In genomic region chr2:180261901-180262300, GRCm38 (mm10) we compare ENCODE assay signal across 21 mouse cellular contexts. TPM values are rescaled to one million over a fixed set of nuclear protein-coding genes. Genes with fewer than 3 reads are reported as not detected.
A peak's percentile ranks its signal among the peaks of the same experiment; 100 is the strongest.
DNase-seq lines count a peak whose midpoint lies in the region; ATAC-seq and TF ChIP-seq lines count a peak whose summit lies in the region.
"Had no signal": no experiment of that assay in that cellular context is flagged by ENCODE, and none has a peak within 500 bp of the region (broad histone marks: within the 10 kb centered on the region; RNA-seq: fewer than 3 reads in every experiment).

No protein-coding gene starts in this region.

- no peak for ATAC-seq in liver, postnatal 0 days
- ATAC-seq: hindbrain, postnatal 0 days; midbrain, embryonic 16.5 days had no signal

- no peak overlapping the region for H3ac ChIP-seq in myocyte (ENCODE audit: control insufficient read depth, insufficient read length)

- H3K27ac ChIP-seq in gastrocnemius, adult 2 months: peak overlapping the region; percentile 82
- H3K27ac ChIP-seq in kidney, adult 2 months (ENCODE audit: insufficient read depth, low read depth, low read length): peak overlapping the region; percentile 64; the same call in 1 of the 2 replicates
- H3K27ac ChIP-seq in liver, adult 2 months (replicated peaks; ENCODE audit: insufficient read depth, low read depth, low read length): peak overlapping the region; percentile 22; the same call in 1 of the 2 replicates
- no peak overlapping the region for H3K27ac ChIP-seq in liver, postnatal 0 days (ENCODE audit: low read depth)
- H3K27ac ChIP-seq: embryonic facial prominence, embryonic 13.5 days; hindbrain, postnatal 0 days had no signal

- no peaks in the 10 kb centered on the region for H3K9me3 ChIP-seq in liver, postnatal 0 days (ENCODE audit: low read length)
- H3K9me3 ChIP-seq: embryonic facial prominence, embryonic 13.5 days had no signal

- no peak for TF ChIP-seq EP300 in liver, postnatal 0 days (IDR thresholded peaks at IDR 0.05; ENCODE audit: low read depth)

- no peaks in the 10 kb centered on the region for H3K79me2 ChIP-seq in liver, adult 2 months (ENCODE audit: control insufficient read depth, insufficient read depth, low read length)
- H3K79me2 ChIP-seq in myocyte (ENCODE audit: control insufficient read depth, insufficient read depth): peaks cover 16% of the 10 kb centered on the region

- H3K4me3 ChIP-seq in gastrocnemius, adult 2 months: peak overlapping the region; percentile 65
- peak overlapping the region; percentile 20; the same call in 1 of the 2 replicates for H3K4me3 ChIP-seq in kidney, adult 2 months (ENCODE audit: insufficient read depth, low read depth, low read length)
- H3K4me3 ChIP-seq in liver, adult 2 months (ENCODE audit: insufficient read depth, low read depth, low read length): no peak overlapping the region
- H3K4me3 ChIP-seq in liver, postnatal 0 days (ENCODE audit: low read depth, low read length): no peak overlapping the region
- no peak overlapping the region for H3K4me3 ChIP-seq in myocyte
- H3K4me3 ChIP-seq: embryonic facial prominence, embryonic 13.5 days had no signal

- no peaks in the 10 kb centered on the region for H3K27me3 ChIP-seq in kidney, adult 2 months (replicated peaks; ENCODE audit: control insufficient read depth, insufficient read depth, low read length)
- H3K27me3 ChIP-seq in liver, adult 2 months (ENCODE audit: control insufficient read depth, insufficient read depth, low read length): no peaks in the 10 kb centered on the region
- no peaks in the 10 kb centered on the region for H3K27me3 ChIP-seq in liver, postnatal 0 days (ENCODE audit: insufficient read depth, low read length)
- H3K27me3 ChIP-seq in myocyte (ENCODE audit: control insufficient read depth, insufficient read depth, insufficient read length): no peaks in the 10 kb centered on the region
- H3K27me3 ChIP-seq: embryonic facial prominence, embryonic 13.5 days had no signal

- H3K9ac ChIP-seq in liver, adult 2 months (ENCODE audit: low read depth, low read length): no peak overlapping the region
- no peak overlapping the region for H3K9ac ChIP-seq in liver, postnatal 0 days (replicated peaks)
- H3K9ac ChIP-seq: embryonic facial prominence, embryonic 13.5 days; lung, embryonic 14.5 days had no signal

- 79% methylated on average over 7 of the region's 7 CpGs for WGBS in kidney, adult 2 months
- 90% methylated on average over 7 of the region's 7 CpGs for WGBS in liver, adult 2 months
- WGBS in liver, postnatal 0 days (ENCODE audit: insufficient replicate concordance): 83% methylated on average over 7 of the region's 7 CpGs

- no peak for TF ChIP-seq CTCF in gastrocnemius, adult 2 months (IDR thresholded peaks at IDR 0.05)
- TF ChIP-seq CTCF in kidney, adult 2 months (conservative IDR thresholded peaks at IDR 0.05; ENCODE audit: insufficient read depth, insufficient read length, low read depth, low read length): no peak
- no peak for TF ChIP-seq CTCF in liver, adult 2 months (IDR thresholded peaks at IDR 0.05; ENCODE audit: low read depth, low read length)
- no peak for TF ChIP-seq CTCF in liver, postnatal 0 days (IDR thresholded peaks at IDR 0.05; ENCODE audit: low read depth)

- no peak overlapping the region for H3K4me2 ChIP-seq in liver, postnatal 0 days (ENCODE audit: low read depth, low read length)
- H3K4me2 ChIP-seq in myocyte (ENCODE audit: low read depth): no peak overlapping the region
- H3K4me2 ChIP-seq: embryonic facial prominence, embryonic 13.5 days; liver, embryonic 11.5 days; lung, embryonic 14.5 days had no signal

- no peak for DNase-seq in gastrocnemius, adult 2 months
- no peak for DNase-seq in gastrocnemius, postnatal 4 days (ENCODE audit: low spot score in 2 of 2)
- no peak for DNase-seq in kidney, adult 2 months
- no peak for DNase-seq in kidney, postnatal 14 days
- DNase-seq in liver, adult 2 months (ENCODE audit: extremely low read depth, low read depth, low spot score): no peak
- no peak for DNase-seq in liver, postnatal 0 days
- DNase-seq: adrenal gland, postnatal 10 days; cerebellum, adult 8-10 months; gastrocnemius, postnatal 36 days; spleen, adult 18-20 months had no signal

- no peaks in the 10 kb centered on the region; the same call in 1 of the 2 replicates for H3K4me1 ChIP-seq in kidney, adult 2 months (ENCODE audit: control insufficient read depth, insufficient read depth, low read length)
- peaks cover 2% of the 10 kb centered on the region for H3K4me1 ChIP-seq in liver, adult 2 months (ENCODE audit: control insufficient read depth, insufficient read depth, low read length)
- H3K4me1 ChIP-seq in liver, postnatal 0 days (ENCODE audit: insufficient read depth): peaks cover 5% of the 10 kb centered on the region; the same call in 1 of the 2 replicates

- no peaks in the 10 kb centered on the region for H3K36me3 ChIP-seq in kidney, adult 2 months (ENCODE audit: control insufficient read depth, insufficient read depth, low read length)
- H3K36me3 ChIP-seq in liver, adult 2 months (ENCODE audit: control insufficient read depth, insufficient read depth, low read length): peaks cover 9% of the 10 kb centered on the region; the same call in 1 of the 2 replicates
- peaks cover 38% of the 10 kb centered on the region for H3K36me3 ChIP-seq in liver, postnatal 0 days (replicated peaks; ENCODE audit: insufficient read depth, low read length)
- H3K36me3 ChIP-seq in myocyte (ENCODE audit: control insufficient read depth, insufficient read depth): peaks cover 6% of the 10 kb centered on the region

- intact Hi-C loops in gastrocnemius, adult 2 months (cut with DNase I): no loop called here

- TF ChIP-seq POLR2A in kidney, adult 2 months (IDR thresholded peaks at IDR 0.05; ENCODE audit: low read depth, low read length): no peak
- no peak for TF ChIP-seq POLR2A in liver, adult 2 months (IDR thresholded peaks at IDR 0.05; ENCODE audit: extremely low read depth, insufficient read depth, low read length)
- TF ChIP-seq POLR2A in myocyte (IDR thresholded peaks at IDR 0.05; ENCODE audit: insufficient read length, low read depth): no peak

TF ChIP-seq in myocyte, 11 proteins besides CTCF, POLR2A, EP300 and RAD21:
- TF ChIP-seq MYOG (IDR thresholded peaks at IDR 0.05; ENCODE audit: control insufficient read depth in 1 of 3, insufficient read depth in 1 of 3, insufficient read length in 2 of 3, low read depth in 2 of 3): peak; percentile 50 to 78 (median 54)
- TF ChIP-seq REST (IDR thresholded peaks at IDR 0.05; ENCODE audit: insufficient read depth, insufficient read length): no peak
- peak in 2 of 3 experiments; percentile 73 to 92 for TF ChIP-seq MYOD1 (IDR thresholded peaks at IDR 0.05; ENCODE audit: control insufficient read depth in 1 of 3, insufficient read length in 2 of 3, low read depth in 2 of 3)
TF ChIP-seq in myocyte: peak in this region for 2.

RNA-seq across cellular contexts. Expression of gene Rps21, which starts 4.7 kb away (rescaled TPM):
- total RNA-seq in gastrocnemius, adult 2 months (2021): 100 to 1,000 TPM; 359 to 473 TPM
- 100 to 1,000 TPM; 786 to 791 TPM for total RNA-seq in gastrocnemius, postnatal 4 days (2021)
- polyA plus RNA-seq in kidney, adult 2 months (2012; rRNA removed): 2,294 and 2,331 TPM in 2 replicates
- 713 and 1,049 TPM in 2 replicates for total RNA-seq in liver, adult 2 months (2014; rRNA removed)
- 880 and 922 TPM in 2 replicates for polyA plus RNA-seq in liver, adult 2 months (2012; rRNA removed)
- polyA plus RNA-seq in liver, postnatal 0 days (2015; fragmentation: Nextera tagmentation; extraction: Ambion mirVana): 382 and 393 TPM in 2 replicates
- polyA plus RNA-seq in myocyte (2012; fragmentation: generic; extraction: Trizol): 3,913 TPM

RNA-seq across cellular contexts. Expression of gene Cables2, which starts 11.4 kb away (rescaled TPM):
- 1 to 10 TPM; 9.3 to 9.8 TPM for total RNA-seq in gastrocnemius, adult 2 months (2021)
- 10 to 100 TPM; 13.4 to 14.6 TPM for total RNA-seq in gastrocnemius, postnatal 4 days (2021)
- 18.2 TPM in 2 replicates for polyA plus RNA-seq in kidney, adult 2 months (2012; rRNA removed)
- 8.9 and 10.3 TPM in 2 replicates for total RNA-seq in liver, adult 2 months (2014; rRNA removed)
- 29.2 and 29.5 TPM in 2 replicates for polyA plus RNA-seq in liver, adult 2 months (2012; rRNA removed)
- polyA plus RNA-seq in liver, postnatal 0 days (2015; fragmentation: Nextera tagmentation; extraction: Ambion mirVana): 4.7 and 5.2 TPM in 2 replicates
- polyA plus RNA-seq in myocyte (2012; fragmentation: generic; extraction: Trizol): 6.8 TPM

RNA-seq across cellular contexts. Expression of gene Rbbp8nl, which starts 27.8 kb away (rescaled TPM):
- total RNA-seq in gastrocnemius, adult 2 months (2021): not detected
- not detected for total RNA-seq in gastrocnemius, postnatal 4 days (2021)
- polyA plus RNA-seq in kidney, adult 2 months (2012; rRNA removed): 0.49 and 0.50 TPM in 2 replicates
- total RNA-seq in liver, adult 2 months (2014; rRNA removed): not detected in 2 replicates
- not detected in 2 replicates for polyA plus RNA-seq in liver, adult 2 months (2012; rRNA removed)
- polyA plus RNA-seq in liver, postnatal 0 days (2015; fragmentation: Nextera tagmentation; extraction: Ambion mirVana): not detected in 2 replicates
- not detected for polyA plus RNA-seq in myocyte (2012; fragmentation: generic; extraction: Trizol)
- total RNA-seq: adrenal gland, postnatal 10 days; gastrocnemius, postnatal 36 days; heart, postnatal 4 days; hindbrain, postnatal 0 days; layer of hippocampus, postnatal 10 days; left cerebral cortex, postnatal 25 days; megakaryocyte, adult 5-6 weeks had no signal
- polyA plus RNA-seq: C2C12; hindbrain, postnatal 0 days; midbrain, embryonic 16.5 days had no signal

RNA-seq across cellular contexts. Expression of gene Lama5, which starts 36.2 kb away (rescaled TPM):
- total RNA-seq in gastrocnemius, adult 2 months (2021): 10 to 100 TPM; 10.5 to 14.8 TPM
- 10 to 100 TPM; 32.3 to 42.7 TPM for total RNA-seq in gastrocnemius, postnatal 4 days (2021)
- 83.3 and 97.8 TPM in 2 replicates for polyA plus RNA-seq in kidney, adult 2 months (2012; rRNA removed)
- total RNA-seq in liver, adult 2 months (2014; rRNA removed): 0.65 and 0.74 TPM in 2 replicates
- 1.6 and 4.0 TPM in 2 replicates for polyA plus RNA-seq in liver, adult 2 months (2012; rRNA removed)
- polyA plus RNA-seq in liver, postnatal 0 days (2015; fragmentation: Nextera tagmentation; extraction: Ambion mirVana): 2.1 and 2.2 TPM in 2 replicates
- 80.8 TPM for polyA plus RNA-seq in myocyte (2012; fragmentation: generic; extraction: Trizol)

Comparison
In these comparisons a context has a peak if more than half of its experiments do, and no peak if none do; other contexts are left out.
1. H3K4me3 ChIP-seq: peak in gastrocnemius, adult 2 months (single experiment) and kidney, adult 2 months (single experiment); none in liver, adult 2 months (single experiment), liver, postnatal 0 days (single experiment) and myocyte (single experiment).